Mouse (Mus musculus) erythroid progenitor cell, adult 5-6 weeks (primary cell): ENCODE measurements around the gene Yipf2. TPM values are rescaled to one million over a fixed set of nuclear protein-coding genes. Genes with fewer than 3 reads are reported as not detected.

Experiments
- total RNA-seq, 2 experiments: library from RNA; stranded (forward) in 1 of 2; stranded (reverse) in 1 of 2; fragments of 150-400 nt in 1 of 2; fragments of 186-747, 209-891 nt in 1 of 2; gene quantifications; 2 replicates each; pipeline versions ENCODE4 v1.2.3 to v1.2.4; 2015 to 2017; ENCODE audit warnings: low replicate concordance in 2 of 2

The Yipf2 gene
- total RNA-seq, 2 experiments from 2014 or later = 1.5 to 1.7 TPM

Other genes with a start within 250 kb of the Yipf2 start
- 31.4 and 34.8 TPM in 2 replicates for gene Ilf3, start 225.0 kb downstream of the Yipf2 start, total RNA-seq (2015; ENCODE audit: low replicate concordance)
- 29.6 and 32.8 TPM in 2 replicates for gene Ilf3, start 225.0 kb downstream of the Yipf2 start, total RNA-seq (2017; ENCODE audit: low replicate concordance)
- gene Qtrt1, start 181.0 kb downstream of the Yipf2 start, total RNA-seq (2015; ENCODE audit: low replicate concordance) = 4.7 TPM in 1 of 2 replicates, not detected in the other
- 0.98 and 4.0 TPM in 2 replicates for gene Qtrt1, start 181.0 kb downstream of the Yipf2 start, total RNA-seq (2017; ENCODE audit: low replicate concordance)
- 129 and 138 TPM in 2 replicates for gene Dnm2, start 167.9 kb downstream of the Yipf2 start, total RNA-seq (2015; ENCODE audit: low replicate concordance)
- gene Dnm2, start 167.9 kb downstream of the Yipf2 start, total RNA-seq (2017; ENCODE audit: low replicate concordance) = 181 and 184 TPM in 2 replicates
- gene Tmed1, start 82.6 kb downstream of the Yipf2 start, total RNA-seq (2015; ENCODE audit: low replicate concordance) = 6.7 TPM in 1 of 2 replicates, not detected in the other
- gene Tmed1, start 82.6 kb downstream of the Yipf2 start, total RNA-seq (2017; ENCODE audit: low replicate concordance) = 1.8 and 2.0 TPM in 2 replicates
- gene AB124611, start 66.7 kb downstream of the Yipf2 start, total RNA-seq (2015; ENCODE audit: low replicate concordance) = 35.0 and 42.3 TPM in 2 replicates
- gene AB124611, start 66.7 kb downstream of the Yipf2 start, total RNA-seq (2017; ENCODE audit: low replicate concordance) = 17.2 and 18.6 TPM in 2 replicates
- 137 and 146 TPM in 2 replicates for gene Carm1, start 45.9 kb downstream of the Yipf2 start, total RNA-seq (2015; ENCODE audit: low replicate concordance)
- 95.5 and 100 TPM in 2 replicates for gene Carm1, start 45.9 kb downstream of the Yipf2 start, total RNA-seq (2017; ENCODE audit: low replicate concordance)
- gene Timm29, start 106 bp downstream of the Yipf2 start, total RNA-seq (2015; ENCODE audit: low replicate concordance) = 21.3 and 26.4 TPM in 2 replicates
- 23.0 and 27.2 TPM in 2 replicates for gene Timm29, start 106 bp downstream of the Yipf2 start, total RNA-seq (2017; ENCODE audit: low replicate concordance)
- gene Smarca4, start 23.3 kb upstream of the Yipf2 start, total RNA-seq (2015; ENCODE audit: low replicate concordance) = 48.2 and 58.4 TPM in 2 replicates
- gene Smarca4, start 23.3 kb upstream of the Yipf2 start, total RNA-seq (2017; ENCODE audit: low replicate concordance) = 61.2 and 65.4 TPM in 2 replicates
- 2.5 and 3.6 TPM in 2 replicates for gene Ldlr, start 130.7 kb upstream of the Yipf2 start, total RNA-seq (2015; ENCODE audit: low replicate concordance)
- 3.6 and 4.1 TPM in 2 replicates for gene Ldlr, start 130.7 kb upstream of the Yipf2 start, total RNA-seq (2017; ENCODE audit: low replicate concordance)
- 40.7 and 50.7 TPM in 2 replicates for gene Spc24, start 167.5 kb upstream of the Yipf2 start, total RNA-seq (2015; ENCODE audit: low replicate concordance)
- 68.7 and 98.2 TPM in 2 replicates for gene Spc24, start 167.5 kb upstream of the Yipf2 start, total RNA-seq (2017; ENCODE audit: low replicate concordance)
- not detected in 2 replicates for gene Kank2, start 205.9 kb upstream of the Yipf2 start, total RNA-seq (2015; ENCODE audit: low replicate concordance)
- 0.51 TPM in 1 of 2 replicates, not detected in the other for gene Kank2, start 205.9 kb upstream of the Yipf2 start, total RNA-seq (2017; ENCODE audit: low replicate concordance)
- not detected in 2 replicates for gene Angptl8, start 242.7 kb upstream of the Yipf2 start, total RNA-seq (2015; ENCODE audit: low replicate concordance)
- gene Angptl8, start 242.7 kb upstream of the Yipf2 start, total RNA-seq (2017; ENCODE audit: low replicate concordance) = not detected in 2 replicates